Mouse (Mus musculus) heart, embryonic 11.5 days (tissue): ENCODE data around the gene Krtcap3. TPM values are rescaled to one million over a fixed set of nuclear protein-coding genes. Genes with fewer than 3 reads are reported as not detected.

Experiments
- ATAC-seq: fragments of 200-750 bp; cut with Nextera tagmentation; replicated peaks from 2 replicates; pipeline ENCODE4 v1.8.0; 2017; ENCODE audit warnings: moderate library complexity; ENCODE audit not compliant: insufficient number of reproducible peaks, low FRiP score, low TSS enrichment
- H3K27ac ChIP-seq: fragments of 300-500 bp; sonication (generic); 2 replicates; pipeline ENCODE4 v1.5.1; 2014; ENCODE audit warnings: mild to moderate bottlenecking, low read depth, low read length
- H3K27me3 ChIP-seq: fragments of 300-500 bp; sonication (generic); 2 replicates; pipeline ENCODE4 v1.6.1; 2014; ENCODE audit warnings: mild to moderate bottlenecking, low read length, mixed read lengths; ENCODE audit not compliant: control insufficient read depth, insufficient read depth
- H3K36me3 ChIP-seq: fragments of 300-500 bp; sonication (generic); 2 replicates; pipeline ENCODE4 v1.6.1; 2014; ENCODE audit warnings: mild to moderate bottlenecking, low read length, moderate library complexity, mixed read lengths; ENCODE audit not compliant: control insufficient read depth, insufficient read depth
- H3K4me1 ChIP-seq: fragments of 300-500 bp; sonication (generic); 2 replicates; pipeline ENCODE4 v1.6.1; 2014; ENCODE audit warnings: low read length; ENCODE audit not compliant: control insufficient read depth, insufficient read depth
- H3K4me2 ChIP-seq: fragments of 300-500 bp; sonication (generic); 2 replicates; pipeline ENCODE4 v1.6.1; 2014; ENCODE audit warnings: mild to moderate bottlenecking, moderate library complexity
- H3K4me3 ChIP-seq: fragments of 300-500 bp; sonication (generic); 2 replicates; pipeline ENCODE4 v1.5.1; 2014; ENCODE audit warnings: low read depth, low read length
- H3K9ac ChIP-seq: fragments of 300-500 bp; sonication (generic); 2 replicates; pipeline ENCODE4 v1.6.1; 2014; ENCODE audit warnings: mild to moderate bottlenecking, low read depth, low read length, moderate library complexity
- H3K9me3 ChIP-seq: fragments of 300-500 bp; sonication (generic); replicated peaks from 2 replicates; pipeline ENCODE4 v1.6.1; 2016; ENCODE audit warnings: low read length; ENCODE audit not compliant: control insufficient read depth
- WGBS: fragments of 180-500 bp; shearing (Covaris S2); extraction: QIAGEN DNeasy Blood & Tissue Kit; methylation state at CpG from one replicate; pipeline ENCODE4 v1.1.7; 2014; ENCODE audit not compliant: insufficient replicate concordance; 5-methylcytosine and 5-hydroxymethylcytosine counted together
- polyA plus RNA-seq: library from polyadenylated mRNA; unstranded; fragments of >200 nt; fragmentation: Nextera tagmentation; extraction: Ambion mirVana; gene quantifications from 2 replicates; pipeline ENCODE4 v1.2.1, GENCODE M21; 2014

The Krtcap3 gene
- polyA plus RNA-seq, 1 experiment from 2014 or later, result 7.1 TPM

GRCm38 (mm10) chr5:31289626-31290230 is 38.2 kb downstream of the Krtcap3 start:
- WGBS, result 74% methylated on average over 3 of the region's 3 CpGs
- Histone ChIP-seq H3K4me3 (peak overlapping the region; percentile 53; the same call in 1 of the 2 replicates), H3K4me1 (peaks cover 6% of the 10 kb centered on the region; the same call in 1 of the 2 replicates), H3K9me3 (no peaks in the 10 kb centered on the region), H3K27me3 (no peaks in the 10 kb centered on the region), H3K4me2 (peak overlapping the region; percentile 79), H3K27ac (no peak overlapping the region), H3K9ac (peak overlapping the region; percentile 34; the same call in 1 of the 2 replicates), H3K36me3 (peaks cover 13% of the 10 kb centered on the region)
- no peak for ATAC-seq

GRCm38 (mm10) chr5:31290521-31291360 is 39.2 kb downstream of the Krtcap3 start, which contains the start of gene Ift172:
TSS of gene Ift172 (minus strand) at chr5:31291116.
- H3K4me3 ChIP-seq, result peak within 1 kb of the TSS; percentile 53
- H3K27ac ChIP-seq, result peak within 1 kb of the TSS; percentile 82
- H3K36me3 ChIP-seq, result peaks cover 8% of the 10 kb centered on the region; the same call in 1 of the 2 replicates
- H3K9ac ChIP-seq, result peak within 1 kb of the TSS; percentile 77
- 3% methylated on average over 45 of the region's 45 CpGs for WGBS
- no peaks in the 10 kb centered on the region for H3K27me3 ChIP-seq
- no peaks in the 10 kb centered on the region for H3K9me3 ChIP-seq
- ATAC-seq, result peak; percentile 94
- H3K4me2 ChIP-seq, result peak within 1 kb of the TSS; percentile 79
- H3K4me1 ChIP-seq, result peaks cover 9% of the 10 kb centered on the region; the same call in 1 of the 2 replicates

GRCm38 (mm10) chr5:31291361-31291688 is 39.8 kb downstream of the Krtcap3 start:
- H3K4me2 ChIP-seq, result peak overlapping the region; percentile 79
- H3K27me3 ChIP-seq, result no peaks in the 10 kb centered on the region
- peak overlapping the region; percentile 53 for H3K4me3 ChIP-seq
- H3K4me1 ChIP-seq, result peaks cover 9% of the 10 kb centered on the region; the same call in 1 of the 2 replicates
- 5% methylated on average over 9 of the region's 9 CpGs for WGBS
- H3K9ac ChIP-seq, result peak overlapping the region; percentile 77
- no peaks in the 10 kb centered on the region for H3K9me3 ChIP-seq
- peak overlapping the region; percentile 82 for H3K27ac ChIP-seq
- H3K36me3 ChIP-seq, result peaks cover 8% of the 10 kb centered on the region; the same call in 1 of the 2 replicates
- no peak for ATAC-seq

GRCm38 (mm10) chr5:31294964-31295605 is 43.6 kb downstream of the Krtcap3 start:
- Histone ChIP-seq H3K27ac (0 out of 2 replicates have a peak overlapping the region, but pooled peaks have one; percentile 41), H3K36me3 (peaks cover 8% of the 10 kb centered on the region; the same call in 1 of the 2 replicates)

GRCm38 (mm10) chr5:31295606-31296141 is 44.2 kb downstream of the Krtcap3 start, which contains the start of gene Fndc4:
TSS of gene Fndc4 (minus strand) at chr5:31296080.
- peak; percentile 53; the same call in 1 of the 2 replicates for ATAC-seq
- H3K9me3 ChIP-seq, result no peaks in the 10 kb centered on the region
- WGBS, result 0% methylated on average over 43 of the region's 46 CpGs
- peak within 1 kb of the TSS; percentile 99 for H3K4me2 ChIP-seq
- H3K4me3 ChIP-seq, result peak within 1 kb of the TSS; percentile 79
- 0 out of 2 replicates have a peak within 1 kb of the TSS, but pooled peaks have one; percentile 41 for H3K27ac ChIP-seq
- H3K36me3 ChIP-seq, result peaks cover 8% of the 10 kb centered on the region; the same call in 1 of the 2 replicates
- H3K27me3 ChIP-seq, result no peaks in the 10 kb centered on the region
- peak within 1 kb of the TSS; percentile 89 for H3K9ac ChIP-seq
- H3K4me1 ChIP-seq, result peaks cover 3% of the 10 kb centered on the region; the same call in 1 of the 2 replicates

More at GRCm38 (mm10) chr5:31294964-31295605, 43.6 kb downstream of the Krtcap3 start:
- no peaks in the 10 kb centered on the region for H3K27me3 ChIP-seq
- 0 out of 2 replicates have a peak, but pooled peaks have one; percentile 32 for ATAC-seq
- H3K4me3 ChIP-seq, result peak overlapping the region; percentile 79
- H3K9ac ChIP-seq, result peak overlapping the region; percentile 89
- H3K9me3 ChIP-seq, result no peaks in the 10 kb centered on the region
- H3K4me1 ChIP-seq, result peaks cover 5% of the 10 kb centered on the region; the same call in 1 of the 2 replicates
- peak overlapping the region; percentile 99 for H3K4me2 ChIP-seq
- WGBS, result 6% methylated on average over 29 of the region's 29 CpGs

GRCm38 (mm10) chr5:31297047-31297757 is 45.7 kb downstream of the Krtcap3 start, which contains the start of gene Gckr:
TSS of gene Gckr (plus strand) at chr5:31297443.
- Histone ChIP-seq H3K4me1 (peaks cover 3% of the 10 kb centered on the region; the same call in 1 of the 2 replicates), H3K9ac (no peak within 1 kb of the TSS; the same call in 1 of the 2 replicates), H3K4me3 (peak within 1 kb of the TSS; percentile 79; the same call in 1 of the 2 replicates), H3K36me3 (peaks cover 8% of the 10 kb centered on the region; the same call in 1 of the 2 replicates), H3K27me3 (no peaks in the 10 kb centered on the region), H3K9me3 (no peaks in the 10 kb centered on the region), H3K4me2 (peak within 1 kb of the TSS; percentile 99; the same call in 1 of the 2 replicates), H3K27ac (no peak within 1 kb of the TSS)
- WGBS, result 53% methylated on average over 13 of the region's 13 CpGs
- ATAC-seq, result no peak

- Histone ChIP-seq H3K9me3 (no peaks in the 10 kb centered on the region), H3K27ac (no peak overlapping the region), H3K27me3 (no peaks in the 10 kb centered on the region), H3K4me3 (no peak overlapping the region), H3K9ac (no peak overlapping the region), H3K4me2 (no peak overlapping the region), H3K4me1 (peaks cover 3% of the 10 kb centered on the region; the same call in 1 of the 2 replicates), H3K36me3 (0 out of 2 replicates have a peak, but pooled peaks cover 5% of the 10 kb centered on the region)
- WGBS, result 75% methylated on average over 3 of the region's 3 CpGs
- ATAC-seq, result no peak
These were observed 46.5 kb downstream of the Krtcap3 start for GRCm38 (mm10) chr5:31297981-31298380.
